Mouse (Mus musculus) spleen, adult 2 months (tissue): ENCODE results near the gene Prkn. TPM values are rescaled to one million over a fixed set of nuclear protein-coding genes. Genes with fewer than 3 reads are reported as not detected.

Experiments
- DNase-seq, 2 experiments: peaks; one replicate each; pipeline versions ENCODE4 v3.0.0 to v3.0.0-alpha.2; 2012 to 2021; ENCODE audit warnings: low spot score in 2 of 2, low read depth in 1 of 2
- H3K27ac ChIP-seq: fragments of 200-500 bp; 2 replicates; pipeline ENCODE4 v1.5.1; 2012; ENCODE audit warnings: low read length, inconsistent platforms; ENCODE audit not compliant: insufficient read depth
- H3K27me3 ChIP-seq: fragments of 200-500 bp; 2 replicates; pipeline ENCODE4 v1.6.1; 2012; ENCODE audit warnings: mild to moderate bottlenecking, moderate library complexity, low read length, inconsistent platforms; ENCODE audit not compliant: control insufficient read depth, insufficient read depth
- H3K36me3 ChIP-seq: fragments of 200-500 bp; 2 replicates; pipeline ENCODE4 v1.6.1; 2012; ENCODE audit warnings: mild to moderate bottlenecking, low read length, inconsistent platforms; ENCODE audit not compliant: control insufficient read depth, insufficient read depth
- H3K4me1 ChIP-seq: fragments of 200-500 bp; 2 replicates; pipeline ENCODE4 v1.6.1; 2011; ENCODE audit warnings: inconsistent platforms; ENCODE audit not compliant: control insufficient read depth, insufficient read depth, insufficient read length
- H3K4me3 ChIP-seq: fragments of 200-500 bp; 2 replicates; pipeline ENCODE4 v1.5.1; 2011; ENCODE audit warnings: mild to moderate bottlenecking, inconsistent platforms; ENCODE audit not compliant: insufficient read depth, insufficient read length; ENCODE audit errors: extremely low read depth
- CTCF ChIP-seq: fragments of 200-500 bp; IDR thresholded peaks from 2 replicates; pipeline ENCODE4 v1.5.1; 2011; ENCODE audit warnings: mild to moderate bottlenecking, inconsistent platforms; ENCODE audit not compliant: insufficient read depth, insufficient read length, insufficient replicate concordance; ENCODE audit errors: extremely low read depth
- POLR2A ChIP-seq: fragments of 200-500 bp; IDR thresholded peaks from 2 replicates; pipeline ENCODE4 v1.6.1; 2011; ENCODE audit warnings: low read depth, low read length, inconsistent platforms
- WGBS: fragments of 180-500 bp; shearing (Covaris S2); methylation state at CpG from one replicate; pipeline ENCODE4 v1.1.7; 2018; 5-methylcytosine and 5-hydroxymethylcytosine counted together
- polyA plus RNA-seq: library from polyadenylated mRNA; depleted of rRNA; stranded (reverse); fragments of >200 nt; gene quantifications from 2 replicates; pipeline ENCODE4 v1.2.3, GENCODE M21; 2012

The Prkn gene
- polyA plus RNA-seq, 1 experiment = 0.72 TPM

DNA sequence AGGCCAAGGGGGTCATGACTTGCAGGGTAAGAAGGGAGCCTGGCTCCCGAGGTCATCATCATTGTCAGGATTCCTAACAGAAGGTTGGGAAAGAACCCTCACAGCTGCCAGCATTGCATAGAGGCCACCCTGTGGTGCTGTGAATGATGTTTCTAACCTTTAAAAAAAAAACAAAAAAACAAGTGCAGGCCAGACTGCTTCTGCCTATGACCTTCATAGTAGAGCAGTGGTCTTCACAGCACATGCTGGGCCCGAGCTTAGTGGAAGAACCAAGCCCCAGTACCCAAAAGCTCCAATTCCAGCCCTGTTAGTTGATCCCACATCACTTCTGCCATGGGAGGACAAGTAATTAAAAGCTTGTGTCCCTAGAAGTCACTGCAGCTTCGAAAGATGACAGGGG is 1061.5 kb downstream of the Prkn start:
- no peak for TF ChIP-seq CTCF
- TF ChIP-seq POLR2A = no peak
- Histone ChIP-seq H3K27me3 (no peaks in the 10 kb centered on the region), H3K4me1 (no peaks in the 10 kb centered on the region), H3K27ac (no peak overlapping the region), H3K36me3 (no peaks in the 10 kb centered on the region), H3K4me3 (no peak overlapping the region)
- DNase-seq = no peak
- WGBS = 73% methylated on average over 3 of the region's 3 CpGs

DNA sequence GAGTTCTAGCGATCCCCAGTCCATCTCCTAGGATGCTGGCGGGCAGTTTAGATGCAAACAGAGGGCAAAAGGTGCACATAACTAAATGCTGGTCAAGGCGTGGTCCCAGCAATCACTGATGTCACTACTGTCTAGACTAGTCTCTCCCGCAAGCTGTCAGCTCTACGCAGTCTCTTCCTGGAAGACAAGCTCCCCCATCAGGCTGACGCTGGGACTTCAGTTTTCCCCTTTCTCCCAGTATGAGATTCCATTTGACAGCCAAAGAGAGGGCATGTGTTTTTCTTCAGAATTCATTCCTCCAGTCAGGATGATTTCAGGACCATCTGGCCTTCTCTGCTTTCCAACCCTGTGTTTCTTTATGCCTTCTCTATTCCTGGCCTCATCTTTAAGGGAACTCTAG is 1062.8 kb downstream of the Prkn start:
- DNase-seq = no peak
- Histone ChIP-seq H3K4me3 (no peak overlapping the region), H3K4me1 (no peaks in the 10 kb centered on the region), H3K36me3 (no peaks in the 10 kb centered on the region), H3K27me3 (no peaks in the 10 kb centered on the region), H3K27ac (no peak overlapping the region)
- no peak for TF ChIP-seq POLR2A
- no peak for TF ChIP-seq CTCF
- 56% methylated on average over 6 of the region's 6 CpGs for WGBS

DNA sequence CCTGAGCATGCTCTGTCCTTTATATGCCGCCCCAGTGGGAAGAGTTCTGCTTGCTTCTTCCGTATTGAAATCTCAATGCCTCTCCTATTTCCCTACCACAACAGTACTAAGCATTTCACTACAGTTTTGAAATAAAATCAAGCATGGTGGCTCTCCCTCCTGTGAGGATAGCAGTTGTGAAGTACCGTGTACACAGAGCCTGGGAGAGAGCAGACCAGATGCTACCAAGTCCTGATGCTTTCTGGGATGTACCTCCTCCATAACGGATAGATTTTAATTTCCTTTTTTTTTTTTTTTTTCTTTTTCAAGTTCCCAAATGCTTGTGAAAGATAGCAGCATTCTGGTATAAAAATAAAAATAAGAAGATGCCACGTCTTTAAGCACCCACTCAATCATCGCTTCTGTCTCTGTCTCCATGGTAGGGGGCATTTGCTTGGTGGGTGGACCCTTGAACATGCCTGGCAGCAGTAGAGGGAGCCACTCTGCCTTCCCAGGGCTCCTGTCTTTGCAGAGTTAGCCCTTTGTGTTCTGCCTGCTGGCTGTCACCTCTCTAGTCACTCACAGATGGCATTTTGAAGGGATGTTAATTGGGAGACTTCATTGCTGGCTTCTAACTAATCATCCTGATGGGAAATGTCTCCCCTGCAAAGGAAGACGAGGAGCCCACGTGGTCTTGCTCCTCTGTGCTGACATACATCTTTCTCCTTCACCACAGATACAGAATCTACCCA is 1070.6 kb downstream of the Prkn start:
- H3K4me3 ChIP-seq = no peak overlapping the region
- H3K27me3 ChIP-seq = peaks cover 2% of the 10 kb centered on the region; the same call in 1 of the 2 replicates
- no peak overlapping the region for H3K27ac ChIP-seq
- no peak for DNase-seq
- no peaks in the 10 kb centered on the region for H3K4me1 ChIP-seq
- no peaks in the 10 kb centered on the region for H3K36me3 ChIP-seq
- 69% methylated on average over 8 of the region's 8 CpGs for WGBS
- TF ChIP-seq CTCF (no peak), POLR2A (no peak)

DNA sequence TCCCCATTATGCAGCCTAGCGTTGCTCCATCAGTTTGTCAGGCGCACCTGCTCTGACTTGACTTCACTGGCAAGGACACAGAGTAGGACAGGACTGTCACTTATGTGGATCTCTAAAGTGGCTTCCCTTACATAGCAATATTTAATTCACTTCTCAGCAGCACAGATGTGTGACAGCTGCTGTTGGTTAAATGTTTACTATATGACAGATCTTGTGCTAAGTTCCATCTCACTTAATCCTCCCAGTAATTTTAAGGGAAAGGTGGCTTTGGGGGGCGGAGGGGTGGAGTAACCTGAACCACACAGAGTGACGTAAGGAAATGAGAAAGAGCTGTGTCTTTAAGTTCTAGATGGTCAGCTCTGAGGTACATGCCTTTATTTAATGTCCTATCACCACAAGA is 1072.0 kb downstream of the Prkn start:
- no peak for DNase-seq
- TF ChIP-seq POLR2A (no peak), CTCF (no peak)
- 87% methylated on average over 4 of the region's 4 CpGs for WGBS
- Histone ChIP-seq H3K4me3 (no peak overlapping the region), H3K27me3 (peaks cover 2% of the 10 kb centered on the region; the same call in 1 of the 2 replicates), H3K27ac (no peak overlapping the region), H3K36me3 (no peaks in the 10 kb centered on the region), H3K4me1 (no peaks in the 10 kb centered on the region)

DNA sequence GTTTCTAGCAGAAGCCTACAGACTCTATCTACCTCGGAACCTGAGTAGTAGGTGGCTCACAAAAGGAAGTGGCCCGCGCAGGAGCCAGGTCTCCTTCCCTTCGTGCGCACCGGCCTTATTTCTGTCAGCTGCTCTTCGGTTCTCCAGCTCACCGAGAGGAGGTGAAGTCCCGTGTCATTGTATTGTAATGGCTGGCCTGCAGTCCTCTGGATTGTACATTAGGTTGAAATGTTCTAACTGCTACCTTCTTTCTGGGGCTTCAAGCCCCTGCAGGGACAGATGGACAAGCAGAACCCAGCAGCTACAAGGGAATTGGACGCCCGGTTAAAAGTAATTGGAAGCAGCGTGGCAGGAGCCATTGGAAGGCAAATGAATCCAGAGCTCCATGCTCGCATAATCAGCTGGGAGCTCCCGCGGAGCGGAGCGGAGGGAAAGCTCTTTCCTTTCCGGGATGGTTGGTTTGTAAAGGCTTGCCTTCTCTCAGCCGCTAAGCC is 1072.7 kb downstream of the Prkn start:
- DNase-seq = no peak
- TF ChIP-seq CTCF (no peak), POLR2A (no peak)
- Histone ChIP-seq H3K27ac (no peak overlapping the region), H3K4me1 (no peaks in the 10 kb centered on the region), H3K36me3 (no peaks in the 10 kb centered on the region), H3K27me3 (peaks cover 2% of the 10 kb centered on the region; the same call in 1 of the 2 replicates), H3K4me3 (no peak overlapping the region)
- 9% methylated on average over 19 of the region's 19 CpGs for WGBS

DNA sequence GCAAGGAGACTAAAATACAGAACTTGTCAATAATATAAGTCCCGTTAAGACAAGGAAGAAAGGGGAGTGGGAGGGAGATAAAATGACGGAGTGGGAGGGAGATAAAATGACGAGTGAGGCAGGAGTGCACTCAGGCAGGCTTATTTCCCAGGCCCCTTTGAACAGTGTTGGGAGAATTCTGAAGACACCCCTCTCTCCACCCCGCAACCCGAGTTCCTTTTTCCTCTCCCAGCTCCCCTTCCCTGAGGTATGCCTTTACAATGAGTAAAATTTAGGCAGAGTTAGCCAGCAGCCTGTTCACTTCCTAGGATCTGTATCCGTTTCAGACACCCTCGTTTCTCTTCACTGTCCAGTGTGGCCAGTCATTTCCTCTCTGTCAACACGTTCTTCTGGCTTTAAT is 1073.4 kb downstream of the Prkn start:
- H3K27ac ChIP-seq = no peak overlapping the region
- H3K4me3 ChIP-seq = no peak overlapping the region
- no peak for DNase-seq
- WGBS = 26% methylated on average over 8 of the region's 8 CpGs
- no peak for TF ChIP-seq CTCF
- TF ChIP-seq POLR2A = no peak
- H3K27me3 ChIP-seq = peaks cover 2% of the 10 kb centered on the region; the same call in 1 of the 2 replicates
- no peaks in the 10 kb centered on the region for H3K4me1 ChIP-seq
- H3K36me3 ChIP-seq = no peaks in the 10 kb centered on the region

DNA sequence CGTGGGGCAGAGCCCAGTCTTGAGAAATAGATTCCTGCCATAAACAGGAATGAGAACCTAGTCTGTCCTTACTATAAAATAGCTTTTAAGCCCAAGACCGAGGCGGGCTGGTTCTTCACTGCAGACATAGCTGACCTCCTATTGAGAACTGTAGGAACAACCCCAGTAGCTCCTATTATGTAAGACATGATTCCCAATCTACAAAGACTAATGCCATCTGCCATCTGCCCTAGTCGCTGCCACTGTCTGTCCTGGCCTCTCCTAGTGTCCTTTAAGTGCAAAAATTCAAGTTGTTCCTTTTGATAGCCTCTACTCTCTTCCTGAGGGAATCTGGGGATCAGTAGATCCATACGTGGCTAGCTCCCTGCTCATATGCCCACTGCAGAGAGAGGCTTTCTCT is 1074.3 kb downstream of the Prkn start:
- no peak for DNase-seq
- no peak overlapping the region for H3K4me3 ChIP-seq
- H3K36me3 ChIP-seq = no peaks in the 10 kb centered on the region
- no peak overlapping the region for H3K27ac ChIP-seq
- TF ChIP-seq POLR2A (no peak), CTCF (no peak)
- peaks cover 2% of the 10 kb centered on the region; the same call in 1 of the 2 replicates for H3K27me3 ChIP-seq
- H3K4me1 ChIP-seq = no peaks in the 10 kb centered on the region
- WGBS = 71% methylated on average over 5 of the region's 5 CpGs
